In genomic region chr12:33592431-33592911, GRCm38 (mm10) we compare ENCODE assay signal across 7 mouse cellular contexts.
DNase-seq lines count a peak whose midpoint lies in the region; ATAC-seq lines count a peak whose summit lies in the region.

No protein-coding gene starts in this region.

- no peaks in the 10 kb centered on the region for H3K4me1 ChIP-seq in brown adipose tissue, adult 24 weeks (ENCODE audit: control insufficient read depth, insufficient read depth, insufficient read length, low read length)
- peaks cover 7% of the 10 kb centered on the region; the same call in 1 of the 2 replicates for H3K4me1 ChIP-seq in hindbrain, embryonic 14.5 days (replicated peaks; ENCODE audit: control insufficient read depth, insufficient read depth, low read length)
- peaks cover 13% of the 10 kb centered on the region; the same call in 1 of the 2 replicates for H3K4me1 ChIP-seq in midbrain, embryonic 15.5 days

- H3K9ac ChIP-seq in hindbrain, embryonic 14.5 days = 0 out of 2 replicates have a peak overlapping the region, but pooled peaks have one; percentile 20
- H3K9ac ChIP-seq in midbrain, embryonic 15.5 days = no peak overlapping the region

- no peaks in the 10 kb centered on the region for H3K9me3 ChIP-seq in hindbrain, embryonic 14.5 days (ENCODE audit: control insufficient read depth, low read length)
- H3K9me3 ChIP-seq in midbrain, embryonic 15.5 days = no peaks in the 10 kb centered on the region

- 42% methylated on average over 6 of the region's 6 CpGs for WGBS in hindbrain, embryonic 14.5 days
- WGBS in midbrain, embryonic 15.5 days = 43% methylated on average over 6 of the region's 6 CpGs

- no peaks in the 10 kb centered on the region for H3K27me3 ChIP-seq in hindbrain, embryonic 14.5 days (ENCODE audit: control insufficient read depth, insufficient read depth, low read length)
- no peaks in the 10 kb centered on the region for H3K27me3 ChIP-seq in midbrain, embryonic 15.5 days (replicated peaks)

- intact Hi-C loops in left cerebral cortex, postnatal 36 days (cut with DNase I) = no loop called here

- no peak for ATAC-seq in hindbrain, embryonic 14.5 days (ENCODE audit: low FRiP score)
- ATAC-seq in midbrain, embryonic 15.5 days (replicated peaks) = peak; percentile 67

- H3K4me2 ChIP-seq in hindbrain, embryonic 14.5 days (replicated peaks) = peak overlapping the region; percentile 38
- H3K4me2 ChIP-seq in midbrain, embryonic 15.5 days = peak overlapping the region; percentile 43

- H3K36me3 ChIP-seq in hindbrain, embryonic 14.5 days (replicated peaks; ENCODE audit: control insufficient read depth, insufficient read depth) = no peaks in the 10 kb centered on the region
- H3K36me3 ChIP-seq in midbrain, embryonic 15.5 days (replicated peaks) = no peaks in the 10 kb centered on the region

- peak; percentile 51 for DNase-seq in embryo, embryonic 10.5 days (ENCODE audit: low spot score)
- no peak for DNase-seq in hindbrain, embryonic 14.5 days (ENCODE audit: low spot score)
- DNase-seq in ovary, postnatal 14 days (ENCODE audit: low spot score) = no peak
- no peak for DNase-seq in ovary, postnatal 36 days (ENCODE audit: low spot score)
- no peak for DNase-seq in left cerebral cortex, postnatal 36 days (ENCODE audit: low spot score in 2 of 2)

- H3K27ac ChIP-seq in brown adipose tissue, adult 24 weeks (replicated peaks; ENCODE audit: low read depth, low read length) = no peak overlapping the region
- peak overlapping the region; percentile 5; the same call in 1 of the 2 replicates for H3K27ac ChIP-seq in hindbrain, embryonic 14.5 days
- peak overlapping the region; percentile 35; the same call in 1 of the 2 replicates for H3K27ac ChIP-seq in midbrain, embryonic 15.5 days

- 0 out of 2 replicates have a peak overlapping the region, but pooled peaks have one; percentile 20 for H3K4me3 ChIP-seq in brown adipose tissue, adult 24 weeks (ENCODE audit: insufficient read depth, low read depth, low read length)
- no peak overlapping the region for H3K4me3 ChIP-seq in hindbrain, embryonic 14.5 days (replicated peaks; ENCODE audit: low read length)
- H3K4me3 ChIP-seq in midbrain, embryonic 15.5 days = peak overlapping the region; percentile 17
